Mouse (Mus musculus): Measurements from ENCODE around the gene Ggta1. TPM values are rescaled to one million over a fixed set of nuclear protein-coding genes. Genes with fewer than 3 reads are reported as not detected.

Gene Ggta1
- polyA plus RNA-seq (2015; fragmentation: Illumina TruSeq; extraction: RNeasy Lipid Tissue Mini Kit (QIAGEN cat#74804); ENCODE audit: low read depth, low replicate concordance), result 3.6 TPM

DNA sequence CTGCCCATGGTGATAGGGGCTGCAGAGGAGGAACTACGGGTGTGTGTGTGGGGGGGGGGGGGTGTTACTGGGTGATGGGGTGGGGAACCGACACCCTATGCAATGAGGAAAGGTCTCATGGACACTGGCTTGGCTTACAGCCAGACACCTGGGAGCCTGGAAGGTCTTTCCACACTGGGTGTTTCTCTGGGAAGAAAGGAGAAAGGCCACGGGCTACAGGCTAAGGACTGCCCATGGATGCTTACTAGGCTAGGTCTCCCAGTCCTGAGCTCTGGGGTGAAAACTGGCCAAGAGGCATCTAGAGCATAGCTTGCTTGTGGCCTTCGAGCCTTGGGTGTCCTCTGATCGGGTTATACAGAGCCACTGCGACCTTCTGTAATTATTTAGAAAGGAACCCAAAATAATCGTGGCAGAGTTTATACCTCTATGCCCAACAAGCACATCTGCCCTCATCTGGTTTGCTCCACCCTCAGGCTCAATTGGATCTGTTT lies at the start of gene Ggta1:
Gene Ggta1, minus strand, starts transcription at position 441 of the 491 bp plus-strand sequence.

GRCm38 (mm10) chr2:35397096-35397495 lies 65.9 kb downstream of the Ggta1 start, which contains the start of gene 4930402F06Rik:
4930402F06Rik (minus strand) TSS chr2:35397175.

GRCm38 (mm10) chr2:35367629-35368028 lies 95.4 kb downstream of the Ggta1 start, which contains the start of gene 4930568D16Rik:
4930568D16Rik (minus strand) TSS chr2:35367729.

Other genes with a start within 250 kb of the Ggta1 start
- 66.5 TPM for gene Gsn, start 206.9 kb downstream of the Ggta1 start, polyA plus RNA-seq (2015; fragmentation: Illumina TruSeq; extraction: RNeasy Lipid Tissue Mini Kit (QIAGEN cat#74804); ENCODE audit: low read depth, low replicate concordance)
- gene Stom, start 126.3 kb downstream of the Ggta1 start, polyA plus RNA-seq (2015; fragmentation: Illumina TruSeq; extraction: RNeasy Lipid Tissue Mini Kit (QIAGEN cat#74804); ENCODE audit: low read depth, low replicate concordance), result 10.7 TPM
- not detected for gene 4930568D16Rik, start 95.5 kb downstream of the Ggta1 start, polyA plus RNA-seq (2015; fragmentation: Illumina TruSeq; extraction: RNeasy Lipid Tissue Mini Kit (QIAGEN cat#74804); ENCODE audit: low read depth, low replicate concordance)
- gene 4930402F06Rik, start 66.1 kb downstream of the Ggta1 start, polyA plus RNA-seq (2015; fragmentation: Illumina TruSeq; extraction: RNeasy Lipid Tissue Mini Kit (QIAGEN cat#74804); ENCODE audit: low read depth, low replicate concordance), result not detected
- gene Dab2ip, start 95.0 kb upstream of the Ggta1 start, polyA plus RNA-seq (2015; fragmentation: Illumina TruSeq; extraction: RNeasy Lipid Tissue Mini Kit (QIAGEN cat#74804); ENCODE audit: low read depth, low replicate concordance), result 56.9 TPM